Mouse (Mus musculus) heart, adult 11 months (tissue): ENCODE results near the gene Gm21310.
"Not testable (repeated sequence)": the region's sequence is repeated elsewhere in the genome, so short reads cannot be mapped to it uniquely, and the experiment has no call there.

Experiments used
- DNase-seq: peaks from one replicate; pipeline ENCODE4 v3.0.0; 2022

Gene Gm21310

GRCm38 (mm10) chrY:10147083-10147482 is at the start of gene Gm21310:
TSS of gene Gm21310 (minus strand) at chrY:10147183.
- DNase-seq = not testable (repeated sequence)
